In genomic region chr2:177956734-177957133, GRCm38 (mm10) we compare ENCODE assay signal across 8 mouse cellular contexts. TPM values are rescaled to one million over a fixed set of nuclear protein-coding genes. Genes with fewer than 3 reads are reported as not detected.
DNase-seq lines count a peak whose midpoint lies in the region; ATAC-seq and TF ChIP-seq lines count a peak whose summit lies in the region.
"Not testable (repeated sequence)": the region's sequence is repeated elsewhere in the genome, so short reads cannot be mapped to it uniquely, and the experiment has no call there.

No protein-coding gene starts in this region.

- not testable (repeated sequence) for H3K4me1 ChIP-seq in intestine, embryonic 16.5 days (ENCODE audit: control insufficient read depth, insufficient read depth, low read length); lung, embryonic 14.5 days (ENCODE audit: insufficient read depth); neural tube, embryonic 14.5 days (ENCODE audit: control insufficient read depth, insufficient read depth, low read length)

- not testable (repeated sequence) for TF ChIP-seq CTCF in lung, embryonic 14.5 days (IDR thresholded peaks at IDR 0.05; ENCODE audit: low read depth)

- 0% methylated on average over 18 of the region's 18 CpGs for WGBS in intestine, embryonic 16.5 days
- 0% methylated on average over 18 of the region's 18 CpGs for WGBS in lung, embryonic 14.5 days
- WGBS in neural tube, embryonic 14.5 days, result 1% methylated on average over 15 of the region's 18 CpGs

- H3K4me2 ChIP-seq in intestine, embryonic 16.5 days (ENCODE audit: low read depth, low read length), result not testable (repeated sequence)
- peak overlapping the region; percentile 43; the same call in 1 of the 2 replicates for H3K4me2 ChIP-seq in lung, embryonic 14.5 days
- H3K4me2 ChIP-seq in neural tube, embryonic 14.5 days (ENCODE audit: low read depth, low read length), result peak overlapping the region; percentile 20; the same call in 1 of the 2 replicates

- H3K27me3 ChIP-seq in intestine, embryonic 16.5 days (replicated peaks; ENCODE audit: control insufficient read depth, insufficient read depth, low read length); lung, embryonic 14.5 days (ENCODE audit: insufficient read depth, low read length); neural tube, embryonic 14.5 days (ENCODE audit: control insufficient read depth, insufficient read depth, low read length): not testable (repeated sequence)

- peak overlapping the region; percentile 60 for H3K9ac ChIP-seq in intestine, embryonic 16.5 days (ENCODE audit: low read depth, low read length)
- peak overlapping the region; percentile 23; the same call in 1 of the 2 replicates for H3K9ac ChIP-seq in lung, embryonic 14.5 days
- not testable (repeated sequence) for H3K9ac ChIP-seq in neural tube, embryonic 14.5 days (replicated peaks; ENCODE audit: low read depth, low read length)

- not testable (repeated sequence) for H3K27ac ChIP-seq in intestine, embryonic 16.5 days (ENCODE audit: low read length); lung, embryonic 14.5 days (ENCODE audit: low read depth); neural tube, embryonic 14.5 days (ENCODE audit: low read depth, low read length)

- H3K9me3 ChIP-seq in intestine, embryonic 16.5 days (ENCODE audit: control insufficient read depth, low read length); lung, embryonic 14.5 days (ENCODE audit: low read depth, low read length); neural tube, embryonic 14.5 days (ENCODE audit: control insufficient read depth, low read length): not testable (repeated sequence)

- H3K36me3 ChIP-seq in intestine, embryonic 16.5 days (ENCODE audit: control insufficient read depth, insufficient read depth, low read length); lung, embryonic 14.5 days (ENCODE audit: insufficient read depth); neural tube, embryonic 14.5 days (ENCODE audit: control insufficient read depth, insufficient read depth, low read length): not testable (repeated sequence)

- DNase-seq in adrenal gland, adult (ENCODE audit: inconsistent age in 2 of 2, low spot score in 1 of 2), result peak; percentile 56 to 80
- DNase-seq in embryo, embryonic 10.5 days (ENCODE audit: low spot score), result peak; percentile 1
- DNase-seq in heart, adult 18-20 months, result peak; percentile 24 to 54
- DNase-seq in left cerebral cortex, adult 18-20 months (ENCODE audit: low spot score in 2 of 2), result peak; percentile 33 to 36
- peak; percentile 0 for DNase-seq in lung, embryonic 14.5 days
- DNase-seq in thymus, postnatal 36 days, result peak; percentile 10 to 15

- not testable (repeated sequence) for ATAC-seq in intestine, embryonic 16.5 days; lung, embryonic 14.5 days (ENCODE audit: insufficient read depth); neural tube, embryonic 14.5 days (ENCODE audit: low read depth)

- peak overlapping the region; percentile 48 for H3K4me3 ChIP-seq in intestine, embryonic 16.5 days (ENCODE audit: low read length)
- H3K4me3 ChIP-seq in lung, embryonic 14.5 days (ENCODE audit: low read depth, low read length), result peak overlapping the region; percentile 37
- peak overlapping the region; percentile 30 for H3K4me3 ChIP-seq in neural tube, embryonic 14.5 days (ENCODE audit: low read depth, low read length)

RNA-seq across cellular contexts. Expression of gene Gm14326, which starts 0.4 kb away (rescaled TPM):
- 10 to 100 TPM; 39.1 to 42.1 TPM for total RNA-seq in heart, adult 18-20 months (2021)
- polyA plus RNA-seq in intestine, embryonic 16.5 days (2015; fragmentation: Nextera tagmentation; extraction: Ambion mirVana), result 12.9 and 13.7 TPM in 2 replicates
- total RNA-seq in left cerebral cortex, adult 18-20 months (2021), result 10 to 100 TPM; 61.1 to 63.8 TPM
- 21.2 and 22.9 TPM in 2 replicates for polyA plus RNA-seq in lung, embryonic 14.5 days (2014; fragmentation: Nextera tagmentation; extraction: Ambion mirVana)
- polyA plus RNA-seq in neural tube, embryonic 14.5 days (2014; fragmentation: Nextera tagmentation; extraction: Ambion mirVana), result 17.6 and 18.5 TPM in 2 replicates

RNA-seq across cellular contexts. Expression of gene Zfp972, which starts 31.3 kb away (rescaled TPM):
- under 1 TPM; 0.82 to 0.95 TPM for total RNA-seq in heart, adult 18-20 months (2021)
- polyA plus RNA-seq in intestine, embryonic 16.5 days (2015; fragmentation: Nextera tagmentation; extraction: Ambion mirVana), result 1.1 and 1.2 TPM in 2 replicates
- 1 to 10 TPM; 1.2 TPM for total RNA-seq in left cerebral cortex, adult 18-20 months (2021)
- polyA plus RNA-seq in lung, embryonic 14.5 days (2014; fragmentation: Nextera tagmentation; extraction: Ambion mirVana), result not detected in 2 replicates
- not detected in 2 replicates for polyA plus RNA-seq in neural tube, embryonic 14.5 days (2014; fragmentation: Nextera tagmentation; extraction: Ambion mirVana)

RNA-seq across cellular contexts. Expression of gene Gm14327, which starts 59.8 kb away (rescaled TPM):
- total RNA-seq in heart, adult 18-20 months (2021), result 10 to 100 TPM; 47.3 to 59.0 TPM
- 3.3 and 4.8 TPM in 2 replicates for polyA plus RNA-seq in intestine, embryonic 16.5 days (2015; fragmentation: Nextera tagmentation; extraction: Ambion mirVana)
- total RNA-seq in left cerebral cortex, adult 18-20 months (2021), result 1 to 10 TPM; 5.4 to 7.5 TPM
- 4.5 and 6.3 TPM in 2 replicates for polyA plus RNA-seq in lung, embryonic 14.5 days (2014; fragmentation: Nextera tagmentation; extraction: Ambion mirVana)
- polyA plus RNA-seq in neural tube, embryonic 14.5 days (2014; fragmentation: Nextera tagmentation; extraction: Ambion mirVana), result 1.3 and 3.1 TPM in 2 replicates

Comparison
In these comparisons a context has a peak if more than half of its experiments do, and no peak if none do; other contexts are left out.
1. DNase-seq: peak in every context shown above with its lines; median percentile 68 in adrenal gland, adult; 39 in heart, adult 18-20 months; 34 in left cerebral cortex, adult 18-20 months; 12 in thymus, postnatal 36 days; 1 in embryo, embryonic 10.5 days; 0 in lung, embryonic 14.5 days.